Mouse (Mus musculus): ENCODE data around the gene Mvp. TPM values are rescaled to one million over a fixed set of nuclear protein-coding genes. Genes with fewer than 3 reads are reported as not detected.
A peak's percentile ranks its signal among the peaks of the same experiment; 100 is the strongest.

Gene Mvp
- polyA plus RNA-seq, 1 experiment from 2014 or later = 5.3 TPM

DNA sequence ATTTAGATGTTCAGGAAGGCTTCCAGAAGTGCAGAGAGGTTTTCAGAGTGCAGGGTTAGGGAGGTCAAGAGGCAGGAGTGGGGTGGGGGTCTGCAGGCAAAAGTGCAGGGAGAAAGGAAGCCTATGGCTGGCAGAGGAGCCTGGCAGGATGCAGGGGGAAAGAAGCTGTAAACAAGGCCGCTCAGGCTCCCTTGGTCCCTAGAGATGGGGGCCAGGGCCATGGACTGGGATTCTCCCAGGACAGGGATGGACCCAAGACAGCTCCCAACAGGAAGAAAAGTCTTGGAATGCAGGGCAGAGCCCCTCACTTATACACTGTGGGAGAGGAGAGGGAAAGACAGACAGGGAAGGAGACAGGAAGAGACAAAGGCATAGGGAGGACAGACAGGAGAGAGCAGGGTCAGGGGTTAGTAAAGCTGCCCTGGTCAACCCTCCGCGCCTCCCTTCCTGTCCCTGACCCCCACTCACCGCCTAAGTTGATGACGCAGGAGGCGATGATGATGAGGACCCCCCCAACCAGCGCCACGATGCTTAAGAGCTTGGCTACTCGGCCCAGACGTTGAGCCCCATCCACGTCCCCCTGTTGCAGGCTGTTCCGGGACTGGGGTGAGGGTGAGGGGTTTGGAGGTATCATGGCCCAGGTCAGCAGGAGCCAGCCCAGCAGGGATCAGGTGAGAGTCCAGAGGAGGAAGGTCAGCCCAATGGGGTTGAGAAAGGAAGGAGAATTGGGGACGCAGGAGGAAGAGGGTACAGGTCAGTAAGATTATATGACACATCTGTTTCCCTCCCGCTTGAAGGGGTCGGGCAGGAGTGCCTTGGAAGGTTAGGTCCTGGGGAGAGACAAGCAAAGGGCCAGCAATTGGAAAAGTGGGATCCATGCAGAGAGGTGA, 4.2 kb upstream of the Mvp start:
- Histone ChIP-seq H3K4me2 (peak overlapping the region; percentile 92), H3K9me3 (no peaks in the 10 kb centered on the region), H3K36me3 (peaks cover 41% of the 10 kb centered on the region), H3K9ac (peak overlapping the region; percentile 83), H3K4me1 (peaks cover 82% of the 10 kb centered on the region), H3K27ac (peak overlapping the region; percentile 96), H3K27me3 (no peaks in the 10 kb centered on the region), H3K4me3 (peak overlapping the region; percentile 72)
- ATAC-seq (ENCODE audit: insufficient number of reproducible peaks, insufficient read depth, low FRiP score, low TSS enrichment, low read depth) = no peak
- WGBS = 68% methylated on average over 15 of the region's 15 CpGs

DNA sequence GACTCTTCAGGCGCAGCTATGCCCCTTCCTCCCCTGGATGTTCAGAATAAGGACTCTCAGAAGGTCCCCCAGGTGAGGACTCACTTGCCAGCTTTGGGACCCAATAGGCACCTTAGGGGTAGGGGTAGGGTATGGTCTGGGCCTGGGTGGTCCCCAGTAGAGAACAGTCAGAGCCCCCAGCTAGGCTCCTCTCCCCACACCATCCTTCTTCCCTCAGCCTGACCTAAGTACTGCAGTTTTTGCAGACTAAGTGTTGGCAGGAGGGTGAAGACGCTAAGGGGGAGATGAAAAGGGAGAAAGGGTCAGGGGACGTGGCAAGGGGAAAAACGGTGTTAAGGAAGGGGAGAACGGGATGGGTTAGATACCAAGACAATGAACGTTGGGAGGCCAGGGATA, 3.5 kb upstream of the Mvp start:
- Histone ChIP-seq H3K4me2 (peak overlapping the region; percentile 92), H3K9ac (peak overlapping the region; percentile 83), H3K27ac (peak overlapping the region; percentile 96), H3K4me1 (peaks cover 75% of the 10 kb centered on the region), H3K9me3 (no peaks in the 10 kb centered on the region), H3K27me3 (no peaks in the 10 kb centered on the region), H3K4me3 (peak overlapping the region; percentile 72), H3K36me3 (peaks cover 41% of the 10 kb centered on the region)
- 60% methylated on average over 6 of the region's 6 CpGs for WGBS
- ATAC-seq (ENCODE audit: insufficient number of reproducible peaks, insufficient read depth, low FRiP score, low TSS enrichment, low read depth) = no peak

DNA sequence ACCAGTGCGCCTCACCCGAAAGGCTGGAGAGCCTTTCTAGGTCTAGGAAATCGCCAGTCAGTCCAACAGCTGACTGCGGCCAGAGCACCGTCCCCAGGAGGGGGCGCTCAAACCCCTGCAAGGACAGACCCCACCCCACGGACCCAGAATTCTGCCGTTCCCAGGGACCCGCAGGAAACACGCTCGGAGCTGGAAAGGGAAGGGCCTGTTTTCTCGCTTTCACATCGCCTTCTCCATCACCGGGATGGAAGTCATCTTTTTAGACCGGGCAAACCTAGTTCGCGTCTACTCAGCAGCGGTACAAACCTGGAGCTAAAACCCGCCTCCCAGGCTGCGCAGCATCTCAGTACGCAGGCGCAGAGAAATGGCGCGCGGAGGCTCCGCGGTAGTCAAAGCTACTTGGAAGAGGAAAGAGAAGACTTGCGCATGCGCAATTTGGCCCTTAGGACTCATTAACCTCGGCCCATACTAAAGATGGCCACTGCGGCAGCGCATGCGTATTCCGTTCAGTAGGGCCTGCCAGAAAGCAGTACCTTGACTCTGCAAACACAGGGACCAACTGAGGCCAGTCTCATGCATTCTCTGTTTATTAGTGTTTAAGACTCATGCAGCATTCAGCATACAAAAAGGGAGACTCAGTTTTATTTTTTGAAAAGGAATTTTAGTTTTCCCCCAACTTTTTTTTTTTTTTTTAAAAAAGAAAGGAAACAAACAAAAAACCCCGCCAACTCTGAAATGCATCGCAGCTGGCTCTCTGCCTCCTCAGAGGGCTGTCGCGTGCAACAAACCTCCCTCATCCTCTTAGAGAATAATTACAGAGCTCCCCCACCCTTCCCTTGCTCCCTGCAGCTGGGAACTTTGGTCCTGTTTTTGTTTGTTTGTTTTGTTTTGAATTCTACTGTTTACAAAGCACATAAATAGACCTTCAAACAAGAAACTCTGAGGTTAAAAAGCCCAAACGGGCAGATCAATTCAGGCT, 2.8 kb upstream of the Mvp start, which contains the start of gene Pagr1a:
Gene Pagr1a (minus strand): TSS at position 382 of the 979 bp plus-strand sequence.
- Histone ChIP-seq H3K36me3 (peaks cover 41% of the 10 kb centered on the region), H3K4me1 (peaks cover 68% of the 10 kb centered on the region), H3K4me2 (peak within 1 kb of the TSS; percentile 92), H3K27me3 (no peaks in the 10 kb centered on the region), H3K4me3 (peak within 1 kb of the TSS; percentile 72), H3K9me3 (no peaks in the 10 kb centered on the region), H3K27ac (peak within 1 kb of the TSS; percentile 96), H3K9ac (peak within 1 kb of the TSS; percentile 93)
- WGBS = 2% methylated on average over 39 of the region's 39 CpGs
- ATAC-seq (ENCODE audit: insufficient number of reproducible peaks, insufficient read depth, low FRiP score, low TSS enrichment, low read depth) = peak; percentile 75

DNA sequence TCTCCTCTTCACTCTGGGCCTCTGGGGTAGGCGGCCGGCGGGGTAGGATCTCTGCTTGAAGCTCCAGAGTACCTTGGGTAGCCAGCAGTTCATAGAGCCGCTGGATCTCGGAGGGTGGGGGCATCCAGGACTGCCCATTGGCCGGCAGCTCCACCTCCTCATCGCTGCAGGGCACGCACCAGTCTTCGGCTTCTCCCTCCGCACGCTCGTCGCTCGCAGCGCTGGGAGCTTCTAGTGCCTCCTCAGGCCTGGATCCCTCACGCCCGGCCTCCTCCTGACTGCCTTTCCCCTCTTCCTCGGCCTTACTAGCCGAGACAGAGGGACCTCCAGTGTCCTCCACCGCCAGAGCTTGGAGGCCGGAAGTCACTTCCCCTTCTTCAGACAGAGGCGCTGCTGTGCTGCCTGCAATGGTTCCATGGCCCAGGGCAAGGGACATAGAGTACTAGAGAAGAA, 2.1 kb upstream of the Mvp start:
- 0 out of 2 replicates have a peak, but pooled peaks have one; percentile 15 for ATAC-seq (ENCODE audit: insufficient number of reproducible peaks, insufficient read depth, low FRiP score, low TSS enrichment, low read depth)
- Histone ChIP-seq H3K4me3 (peak overlapping the region; percentile 72), H3K4me2 (peak overlapping the region; percentile 92), H3K27me3 (no peaks in the 10 kb centered on the region), H3K4me1 (peaks cover 61% of the 10 kb centered on the region), H3K9me3 (no peaks in the 10 kb centered on the region), H3K9ac (peak overlapping the region; percentile 93), H3K36me3 (peaks cover 45% of the 10 kb centered on the region), H3K27ac (peak overlapping the region; percentile 96)
- WGBS = under 1% methylated on average over 22 of the region's 22 CpGs

DNA sequence TGATC, 1.9 kb upstream of the Mvp start, which contains the start of gene Pagr1b:
Gene Pagr1b (minus strand): TSS at position 4 of the 5 bp plus-strand sequence.
- Histone ChIP-seq H3K9me3 (no peaks in the 10 kb centered on the region), H3K4me3 (peak within 1 kb of the TSS; percentile 72), H3K27ac (peak within 1 kb of the TSS; percentile 96), H3K27me3 (no peaks in the 10 kb centered on the region), H3K9ac (peak within 1 kb of the TSS; percentile 93), H3K36me3 (peaks cover 47% of the 10 kb centered on the region), H3K4me1 (peaks cover 58% of the 10 kb centered on the region), H3K4me2 (peak within 1 kb of the TSS; percentile 92)
- no peak for ATAC-seq (ENCODE audit: insufficient number of reproducible peaks, insufficient read depth, low FRiP score, low TSS enrichment, low read depth)

DNA sequence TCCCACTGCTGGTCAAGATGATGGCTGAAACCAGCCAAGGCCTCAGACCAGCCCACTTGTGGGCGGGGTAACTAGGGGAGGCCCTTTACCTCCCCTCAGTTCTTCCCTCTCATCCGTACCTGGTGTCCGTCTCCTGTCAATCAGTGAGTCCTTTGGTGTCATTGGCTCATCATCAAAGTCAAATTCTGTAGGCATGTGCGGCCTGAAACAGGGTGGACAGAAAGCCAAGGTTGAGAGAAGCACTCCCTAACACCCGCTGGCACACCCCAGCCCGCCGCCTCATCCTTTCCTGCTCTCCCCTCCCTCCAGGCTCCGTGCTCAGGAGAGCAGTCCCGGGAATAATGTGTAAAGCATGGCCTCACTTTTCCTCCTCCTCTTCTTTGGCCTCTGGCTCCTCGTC, 1.7 kb upstream of the Mvp start:
- WGBS = 2% methylated on average over 10 of the region's 10 CpGs
- Histone ChIP-seq H3K4me1 (peaks cover 56% of the 10 kb centered on the region), H3K27ac (peak overlapping the region; percentile 96), H3K4me2 (peak overlapping the region; percentile 92), H3K9ac (peak overlapping the region; percentile 93), H3K9me3 (no peaks in the 10 kb centered on the region), H3K27me3 (no peaks in the 10 kb centered on the region), H3K4me3 (peak overlapping the region; percentile 72), H3K36me3 (peaks cover 49% of the 10 kb centered on the region)
- no peak for ATAC-seq (ENCODE audit: insufficient number of reproducible peaks, insufficient read depth, low FRiP score, low TSS enrichment, low read depth)

DNA sequence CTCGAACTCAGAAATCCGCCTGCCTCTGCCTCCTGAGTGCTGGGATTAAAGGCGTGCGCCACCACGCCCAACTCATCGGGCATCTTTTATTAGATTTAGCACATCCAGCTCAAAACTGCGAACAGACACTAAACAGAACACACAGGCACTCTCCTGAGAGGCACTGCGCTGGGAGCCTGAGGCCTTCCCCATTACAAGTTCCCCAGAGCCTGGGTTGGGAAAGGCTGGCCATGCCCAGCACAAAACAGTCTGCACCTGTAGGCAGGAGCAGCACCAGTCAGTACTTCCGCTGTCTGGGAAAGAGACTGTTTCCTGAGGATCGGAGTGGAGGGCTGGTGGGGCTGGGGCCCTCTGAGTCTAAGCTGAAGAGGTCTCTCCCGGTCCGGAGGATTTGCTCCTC, 572 bp upstream of the Mvp start:
- no peaks in the 10 kb centered on the region for H3K9me3 ChIP-seq
- H3K4me1 ChIP-seq = peaks cover 49% of the 10 kb centered on the region
- no peak overlapping the region for H3K27ac ChIP-seq
- no peaks in the 10 kb centered on the region for H3K27me3 ChIP-seq
- H3K4me3 ChIP-seq = peak overlapping the region; percentile 72; the same call in 1 of the 2 replicates
- peak overlapping the region; percentile 93 for H3K9ac ChIP-seq
- WGBS = 91% methylated on average over 12 of the region's 12 CpGs
- no peak for ATAC-seq (ENCODE audit: insufficient number of reproducible peaks, insufficient read depth, low FRiP score, low TSS enrichment, low read depth)
- H3K36me3 ChIP-seq = peaks cover 54% of the 10 kb centered on the region
- H3K4me2 ChIP-seq = peak overlapping the region; percentile 92

DNA sequence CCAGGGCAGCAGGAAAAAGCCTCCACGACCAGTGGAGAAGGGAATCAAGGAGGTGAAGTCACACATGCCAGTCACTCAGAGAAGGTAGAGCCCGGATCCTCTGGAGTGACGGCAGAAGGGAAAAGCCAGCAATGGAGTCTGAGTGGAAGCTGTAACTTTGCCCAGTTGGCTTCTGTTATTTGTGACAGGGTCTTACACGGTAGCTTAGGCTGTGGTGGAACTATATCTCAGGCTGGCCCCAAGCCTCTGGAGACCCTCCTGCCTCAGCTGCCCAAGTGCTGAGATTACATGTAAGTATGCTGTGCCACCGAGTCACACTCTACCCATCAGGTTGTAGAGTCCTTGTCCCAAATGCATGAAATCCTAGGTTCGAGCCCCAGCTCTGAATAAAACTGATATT, 1.0 kb downstream of the Mvp start:
- no peak overlapping the region for H3K27ac ChIP-seq
- no peak overlapping the region for H3K9ac ChIP-seq
- peaks cover 38% of the 10 kb centered on the region for H3K4me1 ChIP-seq
- H3K4me3 ChIP-seq = no peak overlapping the region
- no peaks in the 10 kb centered on the region for H3K9me3 ChIP-seq
- peaks cover 54% of the 10 kb centered on the region for H3K36me3 ChIP-seq
- no peak for ATAC-seq (ENCODE audit: insufficient number of reproducible peaks, insufficient read depth, low FRiP score, low TSS enrichment, low read depth)
- H3K27me3 ChIP-seq = no peaks in the 10 kb centered on the region
- no peak overlapping the region for H3K4me2 ChIP-seq
- 95% methylated on average over 6 of the region's 6 CpGs for WGBS

DNA sequence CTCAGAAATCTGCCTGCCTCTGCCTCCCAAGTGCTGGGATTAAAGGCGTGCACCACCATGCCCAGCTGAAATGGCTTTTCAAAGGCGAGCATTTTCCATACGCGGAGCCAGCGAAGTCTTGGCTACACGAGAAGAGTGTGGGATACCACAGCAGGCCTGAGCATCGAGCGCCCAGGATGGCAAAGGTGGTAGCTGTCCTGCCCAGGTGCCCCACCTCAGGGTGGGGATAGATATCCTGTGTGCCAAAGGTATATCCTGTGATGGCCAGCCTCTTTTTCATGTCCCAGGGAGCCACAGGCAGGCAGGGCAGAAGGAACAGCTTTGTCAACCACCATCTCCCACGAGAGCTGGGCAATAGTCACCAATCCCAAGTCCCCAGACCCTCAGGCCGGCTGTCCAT, 1.6 kb downstream of the Mvp start:
- H3K27me3 ChIP-seq = no peaks in the 10 kb centered on the region
- H3K36me3 ChIP-seq = peaks cover 54% of the 10 kb centered on the region
- WGBS = 95% methylated on average over 10 of the region's 10 CpGs
- H3K9ac ChIP-seq = no peak overlapping the region
- H3K27ac ChIP-seq = no peak overlapping the region
- H3K4me3 ChIP-seq = no peak overlapping the region
- H3K4me1 ChIP-seq = peaks cover 35% of the 10 kb centered on the region
- H3K9me3 ChIP-seq = no peaks in the 10 kb centered on the region
- ATAC-seq (ENCODE audit: insufficient number of reproducible peaks, insufficient read depth, low FRiP score, low TSS enrichment, low read depth) = no peak
- H3K4me2 ChIP-seq = no peak overlapping the region

DNA sequence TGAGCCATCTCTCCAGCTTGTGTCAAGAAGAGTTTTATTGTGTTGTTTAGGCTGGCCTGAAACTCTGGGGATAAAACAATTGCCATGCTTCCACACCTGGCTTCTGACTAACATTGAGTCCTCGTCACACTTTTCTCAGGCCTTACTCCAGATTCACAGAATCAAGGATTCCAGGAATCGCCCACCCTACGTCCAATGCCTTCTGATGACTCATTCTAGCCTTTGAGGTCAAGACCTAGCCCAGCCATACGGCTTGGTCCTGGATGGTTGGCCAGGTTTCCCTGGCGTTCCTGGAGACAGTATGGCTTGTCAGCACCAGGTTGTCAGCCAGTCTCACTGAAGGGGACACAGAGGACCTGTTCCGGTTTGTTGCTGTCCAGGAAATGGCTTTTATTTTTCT, 2.0 kb downstream of the Mvp start:
- H3K9me3 ChIP-seq = no peaks in the 10 kb centered on the region
- no peak for ATAC-seq (ENCODE audit: insufficient number of reproducible peaks, insufficient read depth, low FRiP score, low TSS enrichment, low read depth)
- no peak overlapping the region for H3K4me3 ChIP-seq
- no peak overlapping the region for H3K4me2 ChIP-seq
- peaks cover 31% of the 10 kb centered on the region for H3K4me1 ChIP-seq
- no peak overlapping the region for H3K27ac ChIP-seq
- H3K9ac ChIP-seq = no peak overlapping the region
- H3K27me3 ChIP-seq = no peaks in the 10 kb centered on the region
- H3K36me3 ChIP-seq = peaks cover 54% of the 10 kb centered on the region
- 91% methylated on average over 6 of the region's 6 CpGs for WGBS

DNA sequence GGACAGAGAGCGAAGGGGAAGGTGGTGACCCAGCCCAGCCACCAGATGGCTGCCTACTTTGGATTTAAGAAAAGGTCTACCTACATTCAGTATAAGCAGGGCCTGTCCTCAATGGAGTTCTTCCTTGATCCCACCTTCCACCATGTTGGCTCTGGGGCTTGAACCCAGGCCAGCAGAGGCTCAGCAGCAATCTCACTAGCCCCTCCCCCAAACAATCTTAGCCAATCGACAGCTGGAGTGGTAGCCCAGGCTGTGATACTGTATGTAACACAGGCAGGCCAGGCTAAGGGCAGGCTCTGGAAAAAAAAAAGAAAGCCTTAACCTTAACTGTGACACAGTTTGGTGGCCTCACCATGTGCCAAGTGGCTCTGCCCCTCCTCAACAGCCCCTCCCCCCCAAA, 2.7 kb downstream of the Mvp start:
- Histone ChIP-seq H3K9ac (no peak overlapping the region), H3K27ac (no peak overlapping the region), H3K9me3 (no peaks in the 10 kb centered on the region), H3K27me3 (no peaks in the 10 kb centered on the region), H3K36me3 (peaks cover 54% of the 10 kb centered on the region), H3K4me2 (no peak overlapping the region), H3K4me1 (peaks cover 36% of the 10 kb centered on the region), H3K4me3 (no peak overlapping the region)
- WGBS = 70% methylated on average over 2 of the region's 2 CpGs
- ATAC-seq (ENCODE audit: insufficient number of reproducible peaks, insufficient read depth, low FRiP score, low TSS enrichment, low read depth) = no peak

DNA sequence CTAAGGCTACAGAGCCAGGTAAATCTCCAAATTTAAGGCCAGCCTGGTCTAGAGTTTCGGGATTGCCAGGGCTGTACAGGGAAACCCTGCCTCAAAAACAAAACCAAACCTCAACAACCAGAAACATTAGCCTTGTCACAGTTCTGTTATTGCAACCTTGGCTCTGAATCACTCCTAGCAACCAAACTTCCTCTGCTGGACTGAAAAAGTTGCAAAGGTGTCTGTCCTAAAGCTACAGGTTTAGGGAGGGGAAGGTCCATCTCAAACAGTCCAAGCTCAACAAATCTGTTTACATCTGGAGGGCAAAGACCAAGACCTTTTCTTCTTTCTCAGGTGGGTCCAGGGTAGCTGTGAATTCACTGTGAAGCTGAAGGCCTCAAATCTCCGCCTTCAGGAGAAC, 3.4 kb downstream of the Mvp start:
- Histone ChIP-seq H3K36me3 (peaks cover 54% of the 10 kb centered on the region), H3K27ac (no peak overlapping the region), H3K27me3 (no peaks in the 10 kb centered on the region), H3K4me2 (no peak overlapping the region), H3K4me3 (no peak overlapping the region), H3K9me3 (no peaks in the 10 kb centered on the region), H3K9ac (no peak overlapping the region), H3K4me1 (peaks cover 33% of the 10 kb centered on the region)
- 90% methylated on average over 2 of the region's 2 CpGs for WGBS
- ATAC-seq (ENCODE audit: insufficient number of reproducible peaks, insufficient read depth, low FRiP score, low TSS enrichment, low read depth) = no peak
